Mouse (Mus musculus): ENCODE measurements at regions not wholly inside any gene's neighbourhood (a gene's known extent, or its start where the extent isn't known, plus 50 kb on each side); places are given as distances from the start of the nearest gene placed in this dataset.

GRCm38 (mm10) chr1:143053161-143053560 is 587.3 kb upstream of the B3galt2 start:
- no peak for TF ChIP-seq POLR2A (IDR thresholded peaks at IDR 0.05; ENCODE audit: insufficient read length, low read depth)
- no peak for TF ChIP-seq TCF12 (IDR thresholded peaks at IDR 0.05; ENCODE audit: insufficient read depth, poor library complexity, severe bottlenecking)
- TF ChIP-seq TCF3 (IDR thresholded peaks at IDR 0.05; ENCODE audit: insufficient read length, low read depth), result no peak
- TF ChIP-seq MAX (IDR thresholded peaks at IDR 0.05; ENCODE audit: low read depth), result no peak
- no peak for TF ChIP-seq E2F4 (IDR thresholded peaks at IDR 0.05; ENCODE audit: insufficient read depth)
- TF ChIP-seq POLR2AphosphoS2 (IDR thresholded peaks at IDR 0.05; ENCODE audit: insufficient read length, low read depth), result no peak
- TF ChIP-seq REST (IDR thresholded peaks at IDR 0.05; ENCODE audit: insufficient read depth, insufficient read length), result no peak
- no peak for TF ChIP-seq MYOD1 (IDR thresholded peaks at IDR 0.05; ENCODE audit: control insufficient read depth in 1 of 3, insufficient read length in 2 of 3, low read depth in 2 of 3)
- no peak for TF ChIP-seq CEBPB (IDR thresholded peaks at IDR 0.05; ENCODE audit: insufficient read depth, poor library complexity, severe bottlenecking)
- TF ChIP-seq USF1 (IDR thresholded peaks at IDR 0.05; ENCODE audit: low read depth), result no peak
- TF ChIP-seq MYOG (IDR thresholded peaks at IDR 0.05; ENCODE audit: control insufficient read depth in 1 of 3, insufficient read depth in 1 of 3, insufficient read length in 2 of 3, low read depth in 2 of 3), result no peak
- TF ChIP-seq SRF (IDR thresholded peaks at IDR 0.05; ENCODE audit: control insufficient read depth, insufficient read length, low read depth), result no peak

All from myocyte (in vitro differentiated cells).